Mouse (Mus musculus) CH12.LX (cell line): Measurements from ENCODE around the gene Ptms.

ENCODE experiments used
- CHD1 ChIP-seq: IDR thresholded peaks from 2 replicates; pipeline ENCODE4 v1.6.1; 2012; ENCODE audit warnings: low read depth, low read length, improper control_type of control experiment, inconsistent platforms
- CTCF ChIP-seq, 2 experiments: IDR thresholded peaks in 1 of 2; conservative IDR thresholded peaks in 1 of 2; 2 replicates each; pipeline ENCODE4 v1.5.1; 2011 to 2012; ENCODE audit warnings: low read depth in 2 of 2, low read length in 2 of 2, improper control_type of control experiment in 1 of 2, inconsistent platforms in 1 of 2, mild to moderate bottlenecking in 1 of 2, moderate library complexity in 1 of 2
- GABPA ChIP-seq: IDR thresholded peaks from 2 replicates; pipeline ENCODE4 v1.6.1; 2012; ENCODE audit warnings: low read depth, low read length, improper control_type of control experiment, inconsistent platforms; ENCODE audit not compliant: insufficient replicate concordance
- NRF1 ChIP-seq: IDR thresholded peaks from 2 replicates; pipeline ENCODE4 v1.6.1; 2014; ENCODE audit warnings: low read depth, mild to moderate bottlenecking, inconsistent platforms, low read length, improper control_type of control experiment, moderate library complexity
- PAX5 ChIP-seq: IDR thresholded peaks from 2 replicates; pipeline ENCODE4 v1.6.1; 2012; ENCODE audit warnings: low read length, inconsistent platforms, mixed read lengths
- POLR2A ChIP-seq: IDR thresholded peaks from 2 replicates; pipeline ENCODE4 v1.6.1; 2011; ENCODE audit warnings: low read depth, mild to moderate bottlenecking, improper control_type of control experiment, low read length
- POLR2AphosphoS2 ChIP-seq: IDR thresholded peaks from 2 replicates; pipeline ENCODE4 v1.6.1; 2011; ENCODE audit warnings: low read depth, low read length, improper control_type of control experiment
- UBTF ChIP-seq: IDR thresholded peaks from 2 replicates; pipeline ENCODE4 v1.6.1; 2012; ENCODE audit warnings: low read depth, mild to moderate bottlenecking, inconsistent platforms, low read length, improper control_type of control experiment, moderate library complexity
- ZC3H11A ChIP-seq: IDR thresholded peaks from 2 replicates; pipeline ENCODE4 v1.6.1; 2012; ENCODE audit warnings: low read depth, mild to moderate bottlenecking, inconsistent platforms, low read length, improper control_type of control experiment

DNA sequence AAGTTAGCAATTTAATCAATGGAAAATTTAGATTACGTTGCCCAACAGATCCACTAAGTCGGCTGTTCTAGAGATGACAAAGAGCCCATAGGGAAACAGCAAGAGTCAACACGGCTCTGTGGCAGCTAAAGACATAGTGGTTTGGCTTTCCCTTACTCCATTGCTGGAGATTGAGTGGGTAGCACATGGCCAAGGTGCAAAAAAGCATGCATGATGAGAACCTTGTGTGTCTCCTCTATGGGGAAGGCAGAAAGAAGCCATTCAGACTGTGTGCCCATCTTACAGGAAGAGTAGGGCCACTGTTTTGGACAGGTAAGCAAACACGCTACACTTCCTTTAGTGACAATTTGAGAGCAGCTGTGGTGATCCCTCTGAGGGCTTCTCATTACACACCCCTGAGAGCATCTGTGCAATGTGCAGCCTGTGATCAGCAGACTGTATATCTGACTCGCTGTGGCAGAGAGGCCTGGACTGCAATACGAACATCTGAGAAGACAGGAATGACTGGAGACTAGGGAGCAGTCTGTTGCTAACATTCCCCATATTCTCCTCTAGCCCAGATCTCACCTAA is 31.3 kb downstream of the Ptms start:
- no peak for TF ChIP-seq POLR2A
- TF ChIP-seq GABPA = no peak
- TF ChIP-seq POLR2AphosphoS2 = no peak
- TF ChIP-seq CTCF (conservative IDR thresholded peaks at IDR 0.05 in 1 of 2, IDR thresholded peaks at IDR 0.05 in 1 of 2; ENCODE audit: low read depth in 2 of 2, low read length in 2 of 2) = no peak
- no peak for TF ChIP-seq UBTF
- TF ChIP-seq CHD1 = no peak
- no peak for TF ChIP-seq PAX5
- no peak for TF ChIP-seq ZC3H11A
- no peak for TF ChIP-seq NRF1
